In genomic region chr12:84400068-84400467, GRCm38 (mm10) we compare ENCODE assay signal across 18 mouse cellular contexts. TPM values are rescaled to one million over a fixed set of nuclear protein-coding genes. Genes with fewer than 3 reads are reported as not detected.
DNase-seq lines count a peak whose midpoint lies in the region; ATAC-seq and TF ChIP-seq lines count a peak whose summit lies in the region.
"Had no signal": no experiment of that assay in that cellular context is flagged by ENCODE, and none has a peak within 500 bp of the region (broad histone marks: within the 10 kb centered on the region; RNA-seq: fewer than 3 reads in every experiment).

No protein-coding gene starts in this region.

- no peak overlapping the region for H3K9ac ChIP-seq in liver, embryonic 13.5 days
- H3K9ac ChIP-seq in stomach, postnatal 0 days (ENCODE audit: low read length) = no peak overlapping the region
- H3K9ac ChIP-seq: embryonic facial prominence, embryonic 12.5 days; limb, embryonic 12.5 days; neural tube, embryonic 12.5 days had no signal

- TF ChIP-seq EP300 in stomach, postnatal 0 days (optimal IDR thresholded peaks at IDR 0.05) = no peak

- H3K4me2 ChIP-seq in liver, embryonic 13.5 days = no peak overlapping the region
- no peak overlapping the region for H3K4me2 ChIP-seq in stomach, postnatal 0 days (replicated peaks; ENCODE audit: low read depth)
- H3K4me2 ChIP-seq: embryonic facial prominence, embryonic 12.5 days; limb, embryonic 12.5 days; neural tube, embryonic 12.5 days had no signal

- WGBS in liver, embryonic 13.5 days (ENCODE audit: insufficient replicate concordance) = 67% methylated on average over 3 of the region's 3 CpGs
- 70% methylated on average over 3 of the region's 3 CpGs for WGBS in stomach, postnatal 0 days

- peak overlapping the region; percentile 68 for H3K27ac ChIP-seq in liver, embryonic 13.5 days
- peak overlapping the region; percentile 81 for H3K27ac ChIP-seq in stomach, postnatal 0 days (replicated peaks)
- H3K27ac ChIP-seq: embryonic facial prominence, embryonic 12.5 days; limb, embryonic 12.5 days; neural tube, embryonic 12.5 days had no signal

- H3K36me3 ChIP-seq in megakaryocyte, embryonic 14.5 days (replicated peaks; ENCODE audit: low read length) = no peaks in the 10 kb centered on the region
- no peaks in the 10 kb centered on the region for H3K36me3 ChIP-seq in liver, embryonic 13.5 days
- H3K36me3 ChIP-seq in stomach, postnatal 0 days (ENCODE audit: control insufficient read depth, insufficient read depth, low read length) = no peaks in the 10 kb centered on the region
- H3K36me3 ChIP-seq: embryonic facial prominence, embryonic 12.5 days; limb, embryonic 12.5 days; neural tube, embryonic 12.5 days had no signal

- intact Hi-C loops in gastrocnemius, postnatal 36 days (cut with DNase I) = no loop called here

- no peaks in the 10 kb centered on the region for H3K9me3 ChIP-seq in megakaryocyte, embryonic 14.5 days
- H3K9me3 ChIP-seq in liver, embryonic 13.5 days (replicated peaks) = no peaks in the 10 kb centered on the region
- H3K9me3 ChIP-seq in stomach, postnatal 0 days (ENCODE audit: control insufficient read depth, low read length) = no peaks in the 10 kb centered on the region
- H3K9me3 ChIP-seq: embryonic facial prominence, embryonic 12.5 days; limb, embryonic 12.5 days; neural tube, embryonic 12.5 days had no signal

- TF ChIP-seq CTCF in stomach, postnatal 0 days (IDR thresholded peaks at IDR 0.05; ENCODE audit: low read depth) = no peak

- ATAC-seq in megakaryocyte, adult 5-6 weeks (ENCODE audit: poor library complexity, severe bottlenecking) = no peak
- ATAC-seq in liver, embryonic 13.5 days (ENCODE audit: low read depth) = no peak
- no peak for ATAC-seq in stomach, postnatal 0 days (ENCODE audit: low FRiP score, low TSS enrichment)
- ATAC-seq: activated CD4-positive, CD25-positive, alpha-beta regulatory T cell, adult 4 months; hindbrain, embryonic 16.5 days had no signal

- H3K4me3 ChIP-seq in megakaryocyte, embryonic 14.5 days (replicated peaks) = peak overlapping the region; percentile 28
- H3K4me3 ChIP-seq in liver, embryonic 13.5 days (replicated peaks) = no peak overlapping the region
- no peak overlapping the region for H3K4me3 ChIP-seq in stomach, postnatal 0 days (ENCODE audit: low read depth, low read length)
- H3K4me3 ChIP-seq: embryonic facial prominence, embryonic 12.5 days; limb, embryonic 12.5 days; neural tube, embryonic 12.5 days had no signal

- peak; percentile 53 for DNase-seq in adrenal gland, adult 8-10 months
- no peak for DNase-seq in adrenal gland, postnatal 25 days
- no peak for DNase-seq in liver, embryonic 13.5 days
- DNase-seq in stomach, postnatal 0 days (ENCODE audit: low spot score) = no peak
- DNase-seq in gastrocnemius, postnatal 36 days = no peak
- no peak for DNase-seq in left cerebral cortex, adult 8-10 months (ENCODE audit: low spot score in 2 of 2)
- DNase-seq: cerebellum, postnatal 36 days; gastrocnemius, postnatal 10 days; lung, postnatal 10 days; right cerebral cortex, postnatal 4 days; thymus, postnatal 4 days had no signal

- no peaks in the 10 kb centered on the region for H3K27me3 ChIP-seq in megakaryocyte, embryonic 14.5 days (replicated peaks)
- H3K27me3 ChIP-seq in liver, embryonic 13.5 days = no peaks in the 10 kb centered on the region
- H3K27me3 ChIP-seq in stomach, postnatal 0 days (ENCODE audit: control insufficient read depth, insufficient read depth, low read length) = no peaks in the 10 kb centered on the region
- H3K27me3 ChIP-seq: embryonic facial prominence, embryonic 12.5 days; limb, embryonic 12.5 days; neural tube, embryonic 12.5 days had no signal

- H3K4me1 ChIP-seq in megakaryocyte, embryonic 14.5 days = peaks cover 17% of the 10 kb centered on the region
- peaks cover 23% of the 10 kb centered on the region for H3K4me1 ChIP-seq in liver, embryonic 13.5 days (replicated peaks)
- no peaks in the 10 kb centered on the region for H3K4me1 ChIP-seq in stomach, postnatal 0 days (replicated peaks; ENCODE audit: control insufficient read depth, insufficient read depth)
- H3K4me1 ChIP-seq: embryonic facial prominence, embryonic 12.5 days; limb, embryonic 12.5 days; neural tube, embryonic 12.5 days had no signal

RNA-seq across cellular contexts. Expression of gene Entpd5, which starts 8.8 kb away (rescaled TPM):
- 100 to 1,000 TPM; 101 to 157 (median 123) TPM for total RNA-seq in adrenal gland, adult 8-10 months (2022)
- total RNA-seq in adrenal gland, postnatal 25 days (2021) = 137 and 159 TPM in 2 replicates
- polyA plus RNA-seq in megakaryocyte, embryonic 14.5 days (2012; ENCODE audit: insufficient read depth, low replicate concordance) = 0.83 and 1.0 TPM in 2 replicates
- 8.8 and 11.0 TPM in 2 replicates for total RNA-seq in megakaryocyte, adult 5-6 weeks (2015)
- total RNA-seq in megakaryocyte, adult 5-6 weeks (2017) = 10.5 and 11.2 TPM in 2 replicates
- 11.5 and 14.1 TPM in 2 replicates for polyA plus RNA-seq in liver, embryonic 13.5 days (2015; fragmentation: Nextera tagmentation; extraction: Ambion mirVana)
- polyA plus RNA-seq in stomach, postnatal 0 days (2015; fragmentation: Nextera tagmentation; extraction: Ambion mirVana) = 44.8 and 48.8 TPM in 2 replicates
- total RNA-seq in gastrocnemius, postnatal 36 days (2021) = 10 to 100 TPM; 10.8 to 13.5 TPM
- 10 to 100 TPM; 23.5 to 29.7 (median 27.0) TPM for total RNA-seq in left cerebral cortex, adult 8-10 months (2022)

RNA-seq across cellular contexts. Expression of gene Bbof1, which starts 8.8 kb away (rescaled TPM):
- 1 to 10 TPM; 1.2 to 3.5 (median 2.0) TPM for total RNA-seq in adrenal gland, adult 8-10 months (2022)
- 3.5 and 4.3 TPM in 2 replicates for total RNA-seq in adrenal gland, postnatal 25 days (2021)
- 0.95 TPM in 1 of 2 replicates, not detected in the other for polyA plus RNA-seq in megakaryocyte, embryonic 14.5 days (2012; ENCODE audit: insufficient read depth, low replicate concordance)
- 0.36 and 1.1 TPM in 2 replicates for total RNA-seq in megakaryocyte, adult 5-6 weeks (2015)
- 1.5 and 2.3 TPM in 2 replicates for total RNA-seq in megakaryocyte, adult 5-6 weeks (2017)
- polyA plus RNA-seq in liver, embryonic 13.5 days (2015; fragmentation: Nextera tagmentation; extraction: Ambion mirVana) = 0.24 and 0.75 TPM in 2 replicates
- polyA plus RNA-seq in stomach, postnatal 0 days (2015; fragmentation: Nextera tagmentation; extraction: Ambion mirVana) = 0.68 and 0.74 TPM in 2 replicates
- 1 to 10 TPM; 1.4 to 1.7 TPM for total RNA-seq in gastrocnemius, postnatal 36 days (2021)
- total RNA-seq in left cerebral cortex, adult 8-10 months (2022) = 1 to 10 TPM; 5.8 to 8.9 (median 6.2) TPM

RNA-seq across cellular contexts. Expression of gene Rnf113a2, which starts 16.9 kb away (rescaled TPM):
- 10 to 100 TPM; 15.0 to 19.2 (median 17.6) TPM for total RNA-seq in adrenal gland, adult 8-10 months (2022)
- total RNA-seq in adrenal gland, postnatal 25 days (2021) = 17.9 and 19.3 TPM in 2 replicates
- 1.7 and 24.6 TPM in 2 replicates for polyA plus RNA-seq in megakaryocyte, embryonic 14.5 days (2012; ENCODE audit: insufficient read depth, low replicate concordance)
- total RNA-seq in megakaryocyte, adult 5-6 weeks (2015) = 27.5 and 30.5 TPM in 2 replicates
- total RNA-seq in megakaryocyte, adult 5-6 weeks (2017) = 31.2 and 32.2 TPM in 2 replicates
- polyA plus RNA-seq in liver, embryonic 13.5 days (2015; fragmentation: Nextera tagmentation; extraction: Ambion mirVana) = 15.8 and 20.2 TPM in 2 replicates
- 21.6 and 22.0 TPM in 2 replicates for polyA plus RNA-seq in stomach, postnatal 0 days (2015; fragmentation: Nextera tagmentation; extraction: Ambion mirVana)
- 1 to 10 TPM; 5.8 to 6.7 TPM for total RNA-seq in gastrocnemius, postnatal 36 days (2021)
- 10 to 100 TPM; 11.7 to 15.2 (median 13.5) TPM for total RNA-seq in left cerebral cortex, adult 8-10 months (2022)

RNA-seq across cellular contexts. Expression of gene Fam161b, which starts 38.4 kb away (rescaled TPM):
- total RNA-seq in adrenal gland, adult 8-10 months (2022) = 1 to 10 TPM; 2.3 to 3.9 (median 3.3) TPM
- total RNA-seq in adrenal gland, postnatal 25 days (2021) = 2.9 and 3.0 TPM in 2 replicates
- 0.09 TPM in 1 of 2 replicates, not detected in the other for polyA plus RNA-seq in megakaryocyte, embryonic 14.5 days (2012; ENCODE audit: insufficient read depth, low replicate concordance)
- 0.48 and 0.58 TPM in 2 replicates for total RNA-seq in megakaryocyte, adult 5-6 weeks (2015)
- 0.40 and 1.1 TPM in 2 replicates for total RNA-seq in megakaryocyte, adult 5-6 weeks (2017)
- 1.4 and 1.5 TPM in 2 replicates for polyA plus RNA-seq in liver, embryonic 13.5 days (2015; fragmentation: Nextera tagmentation; extraction: Ambion mirVana)
- polyA plus RNA-seq in stomach, postnatal 0 days (2015; fragmentation: Nextera tagmentation; extraction: Ambion mirVana) = 0.72 and 0.88 TPM in 2 replicates
- total RNA-seq in gastrocnemius, postnatal 36 days (2021) = 1 to 10 TPM in 1 of 2 experiments, under 1 TPM in 1; 0.54 to 1.1 TPM
- total RNA-seq in left cerebral cortex, adult 8-10 months (2022) = 10 to 100 TPM; 10.5 to 13.1 (median 12.2) TPM

RNA-seq across cellular contexts. Expression of gene Coq6, which starts 38.6 kb away (rescaled TPM):
- total RNA-seq in adrenal gland, adult 8-10 months (2022) = 10 to 100 TPM; 35.6 to 54.7 (median 43.9) TPM
- 53.9 and 67.3 TPM in 2 replicates for total RNA-seq in adrenal gland, postnatal 25 days (2021)
- polyA plus RNA-seq in megakaryocyte, embryonic 14.5 days (2012; ENCODE audit: insufficient read depth, low replicate concordance) = 1.5 and 4.0 TPM in 2 replicates
- total RNA-seq in megakaryocyte, adult 5-6 weeks (2015) = 10.1 and 10.4 TPM in 2 replicates
- 5.7 and 7.9 TPM in 2 replicates for total RNA-seq in megakaryocyte, adult 5-6 weeks (2017)
- 29.4 and 29.6 TPM in 2 replicates for polyA plus RNA-seq in liver, embryonic 13.5 days (2015; fragmentation: Nextera tagmentation; extraction: Ambion mirVana)
- 27.1 and 27.6 TPM in 2 replicates for polyA plus RNA-seq in stomach, postnatal 0 days (2015; fragmentation: Nextera tagmentation; extraction: Ambion mirVana)
- 10 to 100 TPM; 24.8 to 25.0 TPM for total RNA-seq in gastrocnemius, postnatal 36 days (2021)
- total RNA-seq in left cerebral cortex, adult 8-10 months (2022) = 10 to 100 TPM; 22.0 to 28.3 (median 25.2) TPM
